Mouse (Mus musculus): Measurements from ENCODE around the gene Tnnc2.

Gene Tnnc2

DNA sequence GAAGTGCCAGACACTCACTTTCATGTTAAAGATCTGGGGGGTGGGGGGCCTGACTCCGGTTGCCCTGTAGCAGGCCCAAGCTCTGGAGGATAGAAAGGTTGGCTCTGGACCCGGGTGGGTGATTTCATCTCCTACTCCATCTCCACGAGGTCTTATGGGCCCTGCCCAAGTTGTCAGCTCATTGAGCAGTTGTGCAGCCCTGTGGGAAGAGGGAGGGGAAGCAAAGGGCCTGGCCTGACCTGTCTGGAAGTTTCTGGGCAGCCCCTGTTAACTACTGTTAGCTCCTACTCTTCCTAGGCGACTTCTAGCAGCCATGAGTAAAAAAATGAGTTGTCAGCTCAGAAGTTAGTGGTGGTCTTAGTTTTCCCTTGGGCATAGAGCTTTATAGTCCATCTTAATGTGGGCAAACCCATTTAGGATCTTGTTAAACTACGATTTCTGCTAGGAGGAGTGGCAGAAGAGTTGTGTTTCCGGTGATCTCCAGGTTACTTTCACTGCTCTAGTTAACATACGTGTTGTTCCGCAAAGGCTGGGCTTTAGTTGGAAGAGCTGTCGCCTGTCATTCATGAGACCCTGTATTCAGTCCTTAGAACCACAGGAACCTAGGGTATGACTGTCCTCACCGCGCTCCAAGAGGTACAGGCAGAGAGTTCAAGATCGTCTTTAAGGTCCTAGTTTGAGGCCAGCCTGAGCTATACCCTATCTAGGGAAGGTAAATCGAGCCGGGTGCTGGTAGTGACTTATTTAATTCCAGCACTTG, 6.4 kb downstream of the Tnnc2 start:
- in situ Hi-C loops (cut with MboI, MseI), result no loop called here

DNA sequence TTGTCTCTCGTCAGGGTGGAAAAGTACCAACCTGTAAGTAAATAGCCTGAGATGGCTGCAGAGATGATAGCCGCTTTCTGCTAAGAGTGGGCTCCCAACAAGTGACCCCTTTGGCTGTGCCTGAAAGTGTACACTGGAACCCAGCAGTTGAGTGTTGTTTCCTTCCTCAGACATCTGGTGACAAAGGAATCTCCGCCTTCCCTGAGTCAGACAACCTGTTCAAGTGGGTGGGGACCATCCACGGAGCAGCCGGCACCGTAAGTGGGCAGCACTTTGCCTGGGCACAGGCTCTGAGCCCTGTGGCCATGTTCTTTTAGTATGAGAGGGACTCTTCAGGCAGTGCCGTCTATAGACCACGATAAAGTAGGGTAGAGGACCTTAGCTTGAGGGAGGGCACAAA, 8.6 kb downstream of the Tnnc2 start:
- in situ Hi-C loops (cut with MboI, MseI), result no loop called here

DNA sequence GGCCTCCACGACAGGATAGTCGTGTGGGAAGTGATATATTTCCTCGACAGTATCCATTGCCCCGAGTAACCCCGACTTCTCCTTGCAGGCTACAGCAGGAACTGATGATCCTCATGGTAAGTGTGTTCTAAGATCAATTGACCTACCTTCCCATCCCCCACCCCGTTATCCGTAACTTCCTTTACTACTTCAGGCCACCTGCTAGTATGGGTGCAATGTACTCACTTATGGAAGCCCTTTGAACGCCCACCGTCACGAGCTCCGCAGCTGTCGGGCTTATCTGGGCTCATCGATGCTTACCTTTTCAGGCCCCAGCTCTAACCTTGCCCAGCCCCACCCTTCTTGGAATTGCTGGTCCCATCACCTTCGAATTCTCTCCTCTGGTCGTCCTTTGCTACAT, 9.5 kb downstream of the Tnnc2 start:
- in situ Hi-C loops (cut with MboI, MseI), result no loop called here

DNA sequence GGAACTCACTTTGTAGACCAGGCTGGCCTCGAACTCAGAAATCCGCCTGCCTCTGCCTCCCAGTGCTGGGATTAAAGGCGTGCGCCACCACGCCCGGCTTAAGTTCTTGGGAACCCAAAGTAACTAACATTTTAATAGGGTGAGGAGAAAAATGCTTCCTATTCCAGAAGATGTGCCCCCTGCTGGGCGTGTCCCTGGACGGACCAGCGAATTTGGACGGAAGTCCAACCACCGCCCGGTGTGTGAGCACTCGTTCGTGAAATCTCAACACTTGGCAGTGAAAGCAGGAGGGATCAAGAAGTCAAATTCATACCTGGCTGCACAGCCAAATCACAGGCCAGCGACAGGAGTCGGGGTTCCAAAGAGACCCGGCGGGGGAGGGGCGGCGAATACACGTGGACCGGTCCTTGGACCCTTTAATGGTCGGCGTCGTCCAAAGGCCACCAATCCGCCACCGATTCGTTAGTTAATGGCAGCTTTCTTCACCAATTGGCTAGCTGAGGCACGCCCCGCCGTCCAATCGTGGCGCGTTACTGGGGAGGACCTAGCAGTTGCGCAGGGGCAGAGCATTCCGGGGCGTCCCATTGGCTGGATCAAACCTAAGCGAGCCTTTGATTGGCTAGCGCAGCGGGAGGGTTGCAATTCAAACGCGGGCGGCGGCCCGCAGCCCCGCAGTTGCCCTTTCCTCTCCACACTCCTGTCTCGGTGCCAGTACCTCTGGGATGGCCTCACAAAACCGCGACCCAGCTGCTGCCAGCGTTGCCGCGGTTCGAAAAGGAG, 10.3 kb downstream of the Tnnc2 start, which contains the start of gene Ube2c:
TSS of gene Ube2c (plus strand) at position 641 of the 780 bp plus-strand sequence.
- in situ Hi-C loops (cut with MboI, MseI), result loop anchor here (10.0 kb wide), 1 partner anchor 705 kb away; no protein-coding TSS in a partner anchor

DNA sequence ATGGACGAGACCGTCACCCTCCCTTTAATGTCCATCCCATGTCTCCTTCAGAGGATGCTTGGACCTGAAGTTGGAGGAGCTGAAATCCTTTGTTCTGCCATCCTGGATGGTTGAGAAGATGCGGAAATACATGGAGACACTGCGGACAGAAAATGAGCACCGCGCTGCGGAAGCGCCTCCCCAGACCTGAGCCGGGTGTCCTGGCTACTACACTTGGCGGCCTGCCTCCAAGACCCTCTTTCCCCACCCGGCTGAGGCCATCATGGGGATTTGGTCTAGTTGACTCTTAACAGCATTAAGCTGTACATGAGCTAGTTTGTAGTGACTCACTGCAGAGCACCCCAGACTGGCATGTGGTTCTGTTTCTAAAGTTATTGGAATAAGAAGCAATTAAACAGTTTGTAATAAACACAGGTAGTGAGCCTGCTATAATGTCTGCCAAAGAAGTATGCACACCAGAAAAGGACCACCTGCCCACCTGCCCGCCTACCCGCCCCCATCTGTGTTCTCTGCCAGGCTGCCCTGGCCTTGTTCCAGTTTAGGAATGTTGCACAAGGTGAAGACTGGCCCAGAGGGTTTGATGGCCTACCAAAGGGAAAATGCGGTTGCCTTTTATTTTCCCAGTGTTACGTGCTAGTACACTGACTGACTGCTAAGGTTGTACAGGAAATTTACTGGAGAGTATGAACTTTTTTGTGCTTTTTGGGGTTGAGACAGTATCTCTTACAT, 11.8 kb downstream of the Tnnc2 start:
- in situ Hi-C loops (cut with MboI, MseI), result loop anchor here (10.0 kb wide), 1 partner anchor 703 kb away; no protein-coding TSS in a partner anchor

DNA sequence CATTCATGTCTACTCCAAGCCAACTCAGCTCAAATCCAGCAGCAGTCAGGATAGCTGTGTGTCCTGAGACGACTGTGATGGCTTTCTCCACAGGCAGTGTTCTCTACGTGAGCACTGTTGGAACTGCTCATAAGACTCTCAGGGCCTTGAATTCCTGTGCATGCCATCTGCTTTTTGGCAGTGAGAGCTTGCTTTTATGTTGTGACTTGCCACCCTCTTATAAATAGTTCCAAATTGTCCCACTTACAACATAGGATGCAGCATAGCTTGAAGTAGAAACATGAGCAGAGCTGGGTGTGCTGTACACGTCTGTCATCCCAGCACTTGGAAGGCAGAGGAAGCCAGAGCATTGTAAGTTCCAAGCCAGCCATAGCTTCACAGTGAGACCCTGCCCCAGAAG, 13.9 kb downstream of the Tnnc2 start:
- in situ Hi-C loops (cut with MboI, MseI), result loop anchor here (10.0 kb wide), 1 partner anchor 701 kb away; no protein-coding TSS in a partner anchor

DNA sequence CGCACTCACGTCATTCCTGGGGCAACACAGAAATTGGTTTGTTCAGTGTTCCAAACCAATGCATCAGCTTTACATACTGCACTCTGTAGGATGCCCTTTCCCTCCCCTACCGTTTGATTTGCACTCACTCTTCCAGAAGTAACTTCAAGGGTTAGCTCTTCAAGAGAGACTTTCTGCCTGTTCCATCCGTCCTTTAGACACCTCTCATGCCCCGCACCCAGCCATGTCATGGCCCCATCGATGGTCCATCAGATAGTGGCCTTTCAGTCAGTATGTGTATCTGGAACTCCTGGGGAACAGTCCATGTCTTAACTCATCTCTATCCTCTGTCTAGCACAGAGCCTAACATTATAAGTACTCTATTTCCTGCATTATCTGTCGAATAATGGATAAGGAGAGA, 17.2 kb downstream of the Tnnc2 start:
- in situ Hi-C loops (cut with MboI, MseI), result loop anchor here (10.0 kb wide), 1 partner anchor 698 kb away; no protein-coding TSS in a partner anchor

DNA sequence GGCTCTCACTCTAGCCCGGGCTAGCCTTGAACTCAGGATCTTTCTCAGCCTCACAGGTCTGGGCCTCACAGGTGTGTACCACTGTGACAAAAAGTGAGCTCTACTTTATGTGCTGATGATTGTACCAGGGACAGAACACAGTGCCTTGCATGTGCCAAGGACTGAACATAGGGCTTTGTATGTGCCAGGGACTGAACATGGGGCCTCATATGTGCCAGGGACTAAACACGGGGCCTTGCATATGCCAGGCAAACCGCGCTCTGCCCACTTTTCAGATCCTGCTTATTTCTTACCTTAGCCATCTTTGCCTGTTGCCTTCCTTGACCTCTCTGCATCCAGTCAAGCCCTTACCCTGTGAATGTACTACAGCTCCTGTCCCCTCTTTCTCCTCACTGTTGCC, 17.8 kb downstream of the Tnnc2 start:
- in situ Hi-C loops (cut with MboI, MseI), result loop anchor here (10.0 kb wide), 1 partner anchor 697 kb away; no protein-coding TSS in a partner anchor

DNA sequence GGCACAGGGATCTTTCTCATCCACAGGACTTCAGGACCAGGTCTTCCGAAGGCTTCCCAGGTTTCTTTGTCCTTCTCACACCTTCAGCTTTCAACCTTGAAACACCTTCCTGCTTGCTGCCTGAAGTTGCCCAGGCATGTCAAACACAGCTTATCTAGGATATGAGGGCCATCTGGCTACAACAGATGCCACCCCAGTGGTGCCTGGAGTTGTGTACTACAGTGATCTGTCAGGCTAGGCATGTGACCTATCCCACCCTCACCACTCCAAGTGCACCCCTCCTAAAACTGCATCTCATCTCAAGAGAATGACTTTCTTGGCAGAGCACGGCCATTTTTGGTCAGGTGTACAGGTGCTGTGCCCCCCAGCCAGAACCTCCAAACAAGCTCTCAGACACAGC, 18.3 kb downstream of the Tnnc2 start:
- in situ Hi-C loops (cut with MboI, MseI), result loop anchor here (10.0 kb wide), 1 partner anchor 697 kb away; no protein-coding TSS in a partner anchor

DNA sequence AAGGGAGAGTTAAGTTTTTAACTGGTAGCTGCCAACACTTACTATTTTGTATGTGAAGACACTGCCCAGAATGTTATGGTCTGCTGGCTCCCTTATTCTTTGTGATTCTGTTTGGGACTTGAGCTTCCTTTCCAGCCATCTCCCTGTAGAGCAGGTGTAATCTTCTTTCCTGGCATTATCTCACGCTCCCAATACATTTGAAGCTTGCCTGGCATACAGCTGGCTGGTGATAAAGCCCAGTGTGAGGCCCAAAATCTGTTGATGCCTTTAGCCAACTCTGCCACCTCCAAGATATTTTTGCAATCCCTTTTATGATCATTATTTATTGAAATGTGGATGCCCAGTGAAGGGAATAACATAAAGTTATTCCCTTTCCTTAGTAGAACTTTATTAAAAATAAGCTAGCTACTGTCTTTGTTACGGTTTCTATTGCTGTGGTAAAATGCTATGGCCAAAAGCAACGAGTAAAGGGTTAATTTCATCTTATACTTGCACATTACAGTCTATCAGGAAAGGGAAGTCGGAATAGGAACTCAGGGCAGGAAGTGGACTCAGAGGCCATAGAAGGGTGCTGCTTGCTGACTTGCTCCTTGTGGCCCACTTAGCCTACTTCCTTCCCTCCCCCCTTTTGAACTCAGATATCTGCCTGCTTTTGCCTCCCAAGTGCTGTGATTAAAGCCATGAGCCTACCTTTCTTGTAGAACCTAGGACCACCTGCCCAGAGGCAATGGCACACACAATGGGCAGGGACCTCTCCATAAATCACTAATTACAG, 19.5 kb downstream of the Tnnc2 start:
- in situ Hi-C loops (cut with MboI, MseI), result loop anchor here (10.0 kb wide), 1 partner anchor 695 kb away; no protein-coding TSS in a partner anchor

DNA sequence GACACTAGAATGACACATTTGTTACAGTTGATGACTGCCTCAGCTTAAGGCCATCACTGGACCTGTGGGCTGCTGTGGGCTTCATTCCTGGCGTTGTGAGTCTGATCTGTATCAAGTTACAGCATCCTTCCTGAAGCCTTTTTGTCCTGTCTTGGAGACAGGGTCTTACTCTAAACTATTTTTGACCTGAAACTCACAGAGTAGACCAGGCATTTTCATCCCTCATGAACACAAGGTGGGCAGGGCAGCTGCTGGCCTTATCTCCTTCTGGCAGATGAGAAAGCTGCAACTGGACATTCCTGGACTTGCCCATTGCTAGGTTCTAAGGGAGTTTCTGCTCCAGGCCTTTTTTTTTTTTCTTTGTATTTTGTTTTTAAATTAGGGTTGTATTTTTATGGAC, 21.1 kb downstream of the Tnnc2 start:
- in situ Hi-C loops (cut with MboI, MseI), result no loop called here

DNA sequence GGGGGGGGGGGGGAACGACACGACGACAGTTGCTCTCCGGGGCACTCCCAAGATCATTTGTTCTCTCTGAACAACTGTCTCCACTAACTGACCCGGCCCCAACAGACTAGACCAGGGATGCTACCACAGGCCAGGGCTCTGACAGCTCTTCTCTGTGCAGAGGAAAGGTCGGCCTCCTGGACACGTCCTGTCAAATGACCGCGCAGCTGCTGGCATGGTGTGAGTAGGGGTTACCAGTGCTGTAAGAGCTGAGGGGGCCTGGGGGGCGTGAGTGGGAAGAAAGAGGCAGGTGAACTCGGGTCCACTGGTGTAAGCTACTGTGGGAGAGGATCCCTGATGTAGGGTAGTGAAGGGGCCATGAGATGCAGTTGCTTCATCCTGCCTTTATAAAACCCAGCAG, 21.9 kb downstream of the Tnnc2 start:
- in situ Hi-C loops (cut with MboI, MseI), result no loop called here

DNA sequence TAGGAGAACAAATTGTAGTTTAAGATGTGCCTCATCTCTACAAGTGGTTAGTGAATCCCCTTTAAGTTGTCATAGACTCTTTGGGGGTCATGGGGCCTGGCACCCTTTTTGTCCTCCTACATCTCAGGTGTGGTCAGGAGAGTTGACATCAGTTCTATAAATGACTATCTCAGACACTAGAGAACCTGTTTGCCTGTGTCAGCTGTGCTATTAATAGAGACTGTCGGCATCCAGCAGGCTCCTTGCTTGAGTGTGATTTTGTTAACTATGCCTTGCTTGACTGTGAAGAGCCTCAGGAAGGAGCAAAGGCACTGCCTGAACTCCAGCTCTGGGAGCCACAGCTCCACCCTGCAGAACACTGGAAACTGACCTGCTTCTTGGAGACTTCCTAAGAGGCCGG, 25.0 kb downstream of the Tnnc2 start:
- in situ Hi-C loops (cut with MboI, MseI), result no loop called here

DNA sequence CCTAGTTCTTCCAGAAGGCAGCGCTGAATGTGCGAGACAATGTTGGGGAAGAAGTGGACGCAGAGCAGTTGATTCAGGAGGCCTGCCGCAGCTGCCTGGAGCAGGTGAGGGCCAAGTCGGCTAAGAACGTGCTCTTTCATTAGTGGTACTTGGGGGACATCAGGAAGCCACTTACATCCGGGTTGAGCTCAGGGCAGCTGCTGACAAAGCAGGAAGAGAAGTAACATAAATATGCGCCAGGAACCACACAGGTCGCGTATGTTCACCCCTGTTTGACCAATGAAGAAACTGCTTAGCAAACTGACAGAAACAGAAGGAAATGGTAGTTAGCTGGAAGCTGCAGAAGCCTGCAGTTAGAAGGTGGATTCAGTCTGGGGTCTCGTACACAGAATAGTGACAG, 25.7 kb downstream of the Tnnc2 start:
- in situ Hi-C loops (cut with MboI, MseI), result no loop called here

DNA sequence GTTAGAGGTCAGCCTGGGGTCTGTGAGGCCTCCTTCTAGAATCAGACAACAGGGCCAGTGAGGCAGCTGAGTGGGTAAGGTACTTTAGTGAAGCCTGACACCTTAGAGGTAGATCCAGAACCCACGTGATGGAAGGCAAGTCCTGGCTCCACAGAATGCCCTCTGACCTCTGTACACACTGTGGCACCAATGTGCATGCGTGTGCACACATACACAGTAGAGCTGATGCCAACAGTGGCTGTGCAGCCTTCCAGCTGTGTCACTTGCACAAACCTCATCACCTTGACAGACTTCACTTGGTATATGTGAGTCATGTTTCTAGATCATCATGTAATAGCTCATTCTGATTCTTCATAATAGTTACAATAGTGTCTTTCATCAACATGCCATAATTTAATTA, 27.3 kb downstream of the Tnnc2 start:
- in situ Hi-C loops (cut with MboI, MseI), result no loop called here

DNA sequence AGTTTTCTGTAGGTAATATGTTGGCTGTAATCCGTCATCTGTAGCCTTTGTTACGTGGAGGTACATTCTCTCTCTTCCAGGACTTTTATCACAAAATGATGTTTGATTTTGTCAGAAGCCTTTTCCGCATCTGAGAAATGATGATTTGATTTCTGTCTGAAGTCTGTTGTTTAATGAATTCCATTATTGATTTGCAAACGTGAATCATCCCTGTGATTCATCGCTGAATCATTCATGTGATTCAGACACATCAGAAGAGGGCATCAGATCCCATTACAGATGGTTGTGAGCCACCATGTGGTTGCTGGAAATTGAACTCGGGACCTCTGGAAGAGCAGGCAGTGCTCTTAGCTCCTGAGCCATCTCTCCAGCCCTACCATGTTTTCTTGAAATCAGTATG, 30.8 kb downstream of the Tnnc2 start:
- in situ Hi-C loops (cut with MboI, MseI), result loop anchor here (25.0 kb wide), 1 partner anchor 312 kb away; the partner anchor contains the start of gene Sdc4

DNA sequence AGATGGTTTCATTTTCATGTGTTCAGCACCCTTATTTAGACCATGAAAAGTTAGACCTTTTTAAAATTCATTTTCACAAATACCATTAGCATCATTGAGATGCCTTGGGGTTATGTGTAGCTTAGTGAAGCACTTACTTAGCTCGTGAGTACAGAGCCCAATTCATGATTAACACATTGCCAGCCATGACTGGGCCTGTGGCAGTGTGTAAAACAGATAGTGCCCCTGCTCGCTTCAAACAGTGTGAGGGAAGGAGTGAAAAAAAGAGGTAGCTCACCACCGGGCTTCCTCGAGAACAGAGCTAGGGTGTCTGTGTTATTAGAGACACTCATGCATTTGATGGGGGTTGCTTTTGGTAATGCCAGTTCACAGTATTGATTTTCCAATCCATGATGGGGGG, 31.6 kb downstream of the Tnnc2 start:
- in situ Hi-C loops (cut with MboI, MseI), result loop anchor here (25.0 kb wide), 1 partner anchor 311 kb away; the partner anchor contains the start of gene Sdc4

DNA sequence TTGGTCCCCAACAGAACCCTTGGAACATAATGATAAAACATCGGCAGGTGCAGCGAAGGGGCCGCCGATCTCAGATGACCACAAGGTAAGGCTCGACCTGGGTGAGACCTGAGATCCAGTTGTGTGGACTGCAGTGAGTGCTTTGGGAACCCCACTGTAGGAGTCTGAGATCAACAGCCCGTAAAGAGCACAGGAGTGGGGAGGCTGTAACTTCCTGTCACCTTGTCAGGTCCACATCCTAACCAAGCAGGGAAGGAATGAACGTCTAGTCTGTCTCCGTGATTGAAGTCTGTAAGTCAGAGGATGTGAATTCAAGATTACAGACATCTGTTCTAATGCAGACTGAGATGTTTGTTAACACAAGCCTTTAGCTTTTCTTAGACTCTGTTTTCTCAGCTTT, 33.1 kb downstream of the Tnnc2 start:
- in situ Hi-C loops (cut with MboI, MseI), result loop anchor here (25.0 kb wide), 1 partner anchor 309 kb away; the partner anchor contains the start of gene Sdc4

DNA sequence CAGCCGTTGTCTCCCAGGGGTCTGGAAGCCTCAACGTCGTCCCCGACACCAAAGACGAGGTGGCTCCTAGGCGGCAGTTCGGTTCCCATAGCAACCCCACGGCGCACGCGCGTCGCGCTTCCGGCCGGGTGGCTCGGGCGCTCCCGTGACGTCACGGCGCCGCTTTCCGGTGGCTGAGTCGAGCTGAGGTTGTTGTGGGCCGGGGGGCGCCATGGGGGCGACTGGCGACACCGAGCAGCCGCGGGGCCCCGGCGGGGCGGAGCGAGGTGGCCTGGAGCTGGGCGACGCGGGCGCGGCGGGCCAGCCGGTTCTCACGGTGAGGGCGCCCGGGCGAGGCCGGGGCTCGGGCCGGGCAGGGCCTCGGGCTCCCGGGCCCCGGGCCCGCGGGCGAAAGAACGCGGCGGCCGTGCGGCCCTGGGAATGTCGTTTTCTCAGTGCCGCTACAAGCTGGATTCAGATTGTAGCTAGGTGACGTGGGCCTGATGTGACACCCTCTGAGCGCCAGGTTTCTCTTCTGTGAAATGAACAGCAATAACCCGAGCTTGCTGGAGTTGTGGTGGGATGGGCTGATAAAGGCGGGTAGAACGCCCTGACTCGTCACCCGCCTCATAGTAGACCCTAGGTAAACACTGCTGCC, 33.8 kb downstream of the Tnnc2 start, which contains the start of the genes Wfdc3 and Dnttip1:
TSS of gene Wfdc3 (minus strand) at position 89 of the 637 bp plus-strand sequence.
TSS of gene Dnttip1 (plus strand) at position 141 of the 637 bp plus-strand sequence.
- in situ Hi-C loops (cut with MboI, MseI), result loop anchor here (25.0 kb wide), 1 partner anchor 309 kb away; the partner anchor contains the start of gene Sdc4

DNA sequence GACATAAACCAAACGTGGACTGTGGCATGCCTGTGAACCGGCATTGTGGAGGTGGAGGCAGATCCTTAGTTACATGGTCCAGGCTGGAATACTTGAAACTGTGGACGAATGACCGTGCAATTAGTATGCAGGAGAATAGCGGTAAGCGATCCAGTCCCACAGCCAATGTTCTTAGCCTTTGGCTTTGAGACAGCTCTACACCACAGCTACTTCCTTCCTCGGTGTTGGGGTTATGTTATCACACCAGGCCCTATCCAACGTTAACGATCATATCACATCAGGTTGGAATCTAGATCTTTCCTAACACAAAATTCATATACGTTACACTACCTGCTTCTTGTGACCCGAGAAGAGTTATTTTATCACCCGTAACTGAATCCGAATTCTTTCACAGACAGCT, 34.8 kb downstream of the Tnnc2 start:
- in situ Hi-C loops (cut with MboI, MseI), result loop anchor here (25.0 kb wide), 1 partner anchor 308 kb away; the partner anchor contains the start of gene Sdc4

All from regulatory T cell (primary cell).